Mouse (Mus musculus) gastrocnemius, adult 2 months (tissue): ENCODE measurements around the gene Anxa11. TPM values are rescaled to one million over a fixed set of nuclear protein-coding genes. Genes with fewer than 3 reads are reported as not detected.

Source experiments
- DNase-seq: peaks from one replicate; pipeline ENCODE4 v3.0.0; 2022
- H3K27ac ChIP-seq: fragments of 200-600 bp; 2 replicates; pipeline ENCODE4 v1.8.1; 2022; ENCODE audit warnings: mild to moderate bottlenecking
- H3K4me3 ChIP-seq: fragments of 200-600 bp; 2 replicates; pipeline ENCODE4 v1.8.1; 2022; ENCODE audit warnings: mild to moderate bottlenecking, moderate library complexity
- CTCF ChIP-seq: fragments of 200-600 bp; IDR thresholded peaks from 2 replicates; pipeline ENCODE4 v1.8.1; 2022; ENCODE audit warnings: antibody characterized with exemption, mild to moderate bottlenecking, moderate library complexity
- intact Hi-C: fragments of 180-260 bp; cut with DNase I; formaldehyde crosslinking; loops from one replicate; pipeline ENCODE4 v1.15.1; 2025
- total RNA-seq, 2 experiments: library from RNA; stranded (reverse); gene quantifications; 2 replicates each; pipeline ENCODE4 v1.2.3; 2021

Anxa11 gene
- total RNA-seq, 2 experiments from 2014 or later = 97.4 to 99.1 TPM

DNA sequence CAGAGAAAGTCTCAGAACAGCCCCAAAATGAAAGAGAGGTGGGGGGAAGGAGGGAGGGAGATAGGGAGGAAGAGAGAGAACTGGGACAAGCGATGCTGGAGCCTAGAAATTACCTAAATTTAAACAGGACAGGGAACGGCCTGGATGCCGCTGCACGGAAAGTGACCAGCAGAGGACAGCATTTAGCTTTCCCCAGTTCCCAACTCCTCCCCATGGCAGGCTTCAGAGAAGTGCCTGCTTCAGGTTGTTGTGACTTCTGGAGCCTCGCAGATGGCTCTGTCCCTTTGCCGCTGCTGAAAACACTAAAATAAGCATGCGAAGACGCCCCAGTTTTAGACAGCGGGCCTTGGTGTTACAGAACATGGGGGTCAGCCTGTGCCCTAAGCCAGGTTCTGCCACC lies 25.5 kb upstream of the Anxa11 start:
- Histone ChIP-seq H3K4me3 (no peak overlapping the region; the same call in 1 of the 2 replicates), H3K27ac (no peak overlapping the region)
- intact Hi-C loops = loop anchor here (2.0 kb wide), 1 partner anchor 16 kb away; no protein-coding TSS in a partner anchor
- peak; percentile 77 for DNase-seq
- TF ChIP-seq CTCF = peak; percentile 94

DNA sequence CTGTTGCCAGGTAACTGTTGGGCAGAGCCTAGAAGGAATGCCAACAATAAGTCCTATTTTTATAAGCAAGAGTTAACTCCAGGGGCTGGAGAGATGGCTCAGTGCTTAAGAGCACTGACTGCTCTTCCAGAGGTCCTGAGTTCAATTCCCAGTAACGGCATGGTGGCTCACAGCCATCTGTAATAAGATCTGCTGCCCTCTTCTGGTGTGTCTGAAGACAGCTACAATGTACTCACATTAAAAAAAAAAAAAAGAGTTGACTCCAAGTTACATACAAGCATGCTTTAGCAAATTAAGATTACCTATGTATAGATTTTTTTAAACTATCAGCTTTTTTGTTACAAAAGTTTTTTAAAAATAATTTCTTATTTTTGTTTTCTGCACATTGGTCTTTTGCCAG lies 19.4 kb upstream of the Anxa11 start:
- no peak overlapping the region for H3K4me3 ChIP-seq
- H3K27ac ChIP-seq = no peak overlapping the region
- no peak for DNase-seq
- TF ChIP-seq CTCF = no peak
- intact Hi-C loops = no loop called here

DNA sequence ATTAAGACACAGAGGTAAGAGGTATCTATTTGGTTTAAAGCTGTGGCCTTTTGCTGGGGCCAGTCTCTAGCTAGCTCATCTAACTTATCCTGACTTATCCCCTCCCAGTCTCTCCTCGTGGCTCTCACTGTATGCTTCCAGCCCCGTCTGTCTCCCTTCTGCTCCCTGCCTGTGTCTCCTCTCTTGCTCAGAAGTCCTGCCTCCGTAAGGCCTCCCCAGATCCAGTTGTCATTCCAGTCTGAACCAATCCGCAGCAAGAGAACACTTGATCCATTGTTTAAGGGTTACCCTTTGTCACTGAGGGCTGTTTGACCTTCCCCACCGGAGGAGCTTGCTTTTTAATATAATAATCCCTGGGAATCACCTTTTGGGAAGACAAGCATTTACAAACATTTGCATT lies 17.0 kb upstream of the Anxa11 start:
- H3K4me3 ChIP-seq = no peak overlapping the region
- no peak overlapping the region for H3K27ac ChIP-seq
- intact Hi-C loops = no loop called here
- DNase-seq = no peak
- TF ChIP-seq CTCF = no peak

DNA sequence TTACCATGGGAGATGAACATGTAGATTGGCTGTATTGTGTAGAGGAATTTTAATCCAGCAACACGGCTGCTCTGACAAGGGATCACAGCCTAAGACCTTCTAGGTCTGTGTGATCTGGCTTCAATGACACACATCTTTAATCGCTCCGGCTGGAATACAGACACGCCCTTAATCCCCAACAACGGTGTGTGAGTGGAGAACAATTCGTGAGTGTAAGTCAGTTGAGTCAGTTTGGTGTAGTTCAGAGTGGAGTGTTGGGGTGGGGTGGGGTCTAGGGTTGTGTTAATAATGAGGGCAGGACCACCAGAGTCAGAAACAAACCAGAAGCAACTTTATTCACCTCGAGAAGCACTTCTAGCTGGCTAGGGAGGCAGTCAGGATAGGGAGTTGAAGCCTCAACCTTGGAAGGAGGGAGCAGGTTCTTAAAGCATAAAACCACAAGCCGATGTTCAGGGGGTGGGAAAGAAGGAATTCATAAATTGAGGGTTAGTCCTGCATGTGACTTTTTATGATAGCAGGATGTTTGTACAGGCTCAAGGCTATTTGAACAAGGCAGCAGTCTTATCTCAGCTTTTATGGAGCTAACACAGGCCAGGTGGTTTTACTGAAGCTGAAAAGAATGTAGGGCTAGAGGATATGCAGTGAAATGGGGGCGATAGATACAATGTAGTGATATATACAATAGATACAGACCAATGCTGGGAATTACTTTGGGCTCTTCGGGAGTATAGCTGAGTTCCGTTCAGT lies 15.9 kb upstream of the Anxa11 start:
- DNase-seq = no peak
- TF ChIP-seq CTCF = no peak
- Histone ChIP-seq H3K4me3 (no peak overlapping the region), H3K27ac (no peak overlapping the region)
- intact Hi-C loops = no loop called here

DNA sequence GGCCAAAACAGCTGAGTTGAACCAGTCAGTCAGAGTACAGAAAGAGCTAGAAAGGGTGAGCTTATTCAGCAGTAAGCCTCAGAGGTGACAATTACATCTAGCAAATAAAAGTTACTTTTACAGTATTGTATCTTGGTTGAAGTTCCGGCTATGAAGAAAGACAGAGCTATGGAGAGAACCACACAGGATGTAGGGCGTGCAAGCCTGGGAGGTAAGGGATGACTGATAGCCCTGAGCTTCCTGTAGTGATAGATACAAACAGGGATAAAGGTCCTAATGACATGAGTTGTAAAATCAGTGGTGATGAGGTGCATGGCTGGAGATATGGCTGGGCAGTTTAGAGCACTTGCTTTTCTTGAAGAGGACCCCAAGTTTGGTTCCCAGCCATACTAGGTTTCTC lies 15.1 kb upstream of the Anxa11 start:
- DNase-seq = no peak
- Histone ChIP-seq H3K27ac (no peak overlapping the region), H3K4me3 (no peak overlapping the region)
- TF ChIP-seq CTCF = no peak
- intact Hi-C loops = no loop called here

DNA sequence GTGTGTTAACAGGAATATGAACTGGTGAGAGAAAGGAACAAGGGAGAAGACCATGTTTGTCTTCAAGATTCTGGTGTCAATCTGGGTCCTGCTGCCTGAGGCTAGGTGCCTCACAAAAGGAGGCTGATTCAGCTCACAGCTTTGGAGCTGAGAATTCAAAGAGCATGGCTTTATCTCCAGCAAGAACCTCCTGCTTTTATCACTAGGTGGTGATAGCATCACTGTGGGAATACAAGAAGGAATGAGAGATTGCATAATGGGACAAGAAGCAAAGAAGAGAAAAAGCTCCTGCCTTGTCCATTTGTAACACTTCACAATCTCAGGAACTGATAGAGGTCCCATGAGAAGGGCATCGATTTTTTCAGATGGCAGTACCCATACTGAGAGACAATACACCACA lies 10.6 kb upstream of the Anxa11 start:
- intact Hi-C loops = no loop called here
- no peak for DNase-seq
- TF ChIP-seq CTCF = no peak; the same call in 1 of the 2 replicates
- Histone ChIP-seq H3K4me3 (no peak overlapping the region), H3K27ac (no peak overlapping the region)

DNA sequence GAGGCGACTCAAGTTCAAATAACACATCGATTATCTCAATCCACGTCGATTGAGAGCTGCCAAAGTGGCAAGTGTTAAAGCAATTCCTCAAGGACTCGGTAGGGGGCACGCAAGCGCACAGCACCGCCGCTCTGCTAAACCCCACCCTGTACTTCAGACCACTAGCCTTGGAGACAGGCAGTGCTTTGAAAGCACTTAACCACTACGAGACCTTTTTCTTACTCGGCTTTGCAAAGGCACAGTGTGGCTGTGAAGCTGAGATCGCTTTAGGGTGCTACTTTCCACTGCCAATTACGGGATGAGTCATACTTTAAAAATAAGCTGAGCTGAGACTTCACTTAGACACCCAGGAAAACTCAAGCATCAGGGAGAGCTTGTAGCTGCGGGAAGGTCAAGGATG lies 9.7 kb upstream of the Anxa11 start:
- peak; percentile 76 for DNase-seq
- peak overlapping the region; percentile 52 for H3K4me3 ChIP-seq
- peak overlapping the region; percentile 79 for H3K27ac ChIP-seq
- peak; percentile 90 for TF ChIP-seq CTCF
- intact Hi-C loops = loop anchor here (2.0 kb wide), 1 partner anchor 16 kb away; no protein-coding TSS in a partner anchor

DNA sequence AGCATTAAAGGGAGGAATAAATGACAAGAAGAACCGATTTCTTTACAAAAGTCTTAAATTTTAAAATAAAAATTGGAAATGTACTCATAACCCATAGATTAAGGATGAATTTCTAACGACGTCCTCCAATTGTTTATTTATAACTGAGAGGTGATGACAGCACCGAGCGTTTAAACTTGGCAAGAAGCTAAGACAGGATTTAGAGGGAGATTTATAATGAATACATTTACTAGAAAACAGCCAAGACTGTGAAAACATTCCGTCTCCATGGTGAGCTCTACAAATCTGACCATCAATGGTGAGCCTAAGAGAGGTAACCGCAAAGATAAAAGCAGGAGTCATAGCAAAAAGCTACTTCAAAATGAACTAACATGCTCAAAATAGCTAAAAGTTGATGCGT lies 3.5 kb upstream of the Anxa11 start:
- TF ChIP-seq CTCF = no peak
- intact Hi-C loops = no loop called here
- H3K27ac ChIP-seq = no peak overlapping the region
- no peak overlapping the region for H3K4me3 ChIP-seq
- no peak for DNase-seq

DNA sequence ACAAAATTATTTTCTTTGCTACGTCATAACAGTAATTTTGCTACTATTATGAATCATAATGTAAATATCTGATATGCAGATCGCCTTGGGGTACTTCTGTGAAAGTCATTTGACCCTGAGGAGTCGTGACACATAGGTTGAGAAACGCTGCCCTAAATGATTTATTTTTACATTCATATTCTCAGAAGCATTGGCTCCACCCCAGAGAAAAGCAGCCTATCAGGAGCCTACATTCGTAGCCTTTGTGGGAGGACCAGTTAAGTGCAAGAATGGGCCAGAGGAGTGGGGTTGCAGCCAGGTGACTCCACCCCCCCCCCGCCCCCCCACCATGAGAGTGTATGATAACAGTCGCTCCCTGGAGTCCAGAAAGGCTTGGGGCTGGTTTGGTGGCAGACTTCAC lies 2.2 kb upstream of the Anxa11 start:
- TF ChIP-seq CTCF = no peak
- intact Hi-C loops = no loop called here
- no peak for DNase-seq
- H3K4me3 ChIP-seq = no peak overlapping the region
- H3K27ac ChIP-seq = no peak overlapping the region

DNA sequence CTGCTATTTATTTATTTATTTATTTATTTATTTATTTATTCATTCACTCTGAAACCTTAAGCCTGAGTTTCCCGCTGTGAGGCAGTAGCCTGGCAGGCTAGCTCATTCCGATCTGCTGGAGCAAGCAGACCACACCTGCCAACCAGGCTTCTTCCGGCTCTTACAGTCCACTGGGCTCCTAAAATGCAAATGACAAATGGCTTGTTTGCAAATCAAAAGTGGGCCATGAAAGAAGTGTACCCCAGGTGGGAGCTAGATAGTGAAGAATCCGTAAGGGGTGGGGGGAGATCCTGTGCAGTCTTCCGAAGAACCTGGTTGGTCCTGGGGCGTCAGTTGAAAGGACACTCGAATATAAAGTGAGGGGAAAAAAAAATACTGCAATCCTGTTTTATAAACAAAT lies 995 bp upstream of the Anxa11 start:
- no peak for TF ChIP-seq CTCF
- DNase-seq = no peak
- no peak overlapping the region for H3K4me3 ChIP-seq
- no peak overlapping the region for H3K27ac ChIP-seq
- intact Hi-C loops = no loop called here

DNA sequence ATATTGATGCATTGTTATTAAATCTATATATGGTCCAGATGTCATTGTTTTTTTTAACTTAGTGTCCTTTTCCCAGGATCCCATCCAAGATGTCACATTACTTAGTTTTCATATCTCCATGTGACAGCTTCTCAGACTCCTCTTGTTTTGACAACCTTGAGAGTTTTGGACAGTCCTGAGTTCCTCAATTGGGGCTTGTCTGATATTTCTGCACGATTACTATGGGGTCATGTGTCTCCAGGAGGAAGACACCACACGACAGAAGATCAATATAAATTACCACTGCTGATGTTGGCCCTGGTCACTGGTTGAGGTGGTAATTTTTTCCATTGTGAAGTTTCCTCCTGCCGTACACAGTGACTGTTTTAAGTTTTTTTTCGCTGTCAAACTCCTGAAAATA lies 377 bp upstream of the Anxa11 start:
- H3K4me3 ChIP-seq = peak overlapping the region; percentile 80
- H3K27ac ChIP-seq = peak overlapping the region; percentile 100
- intact Hi-C loops = no loop called here
- no peak for TF ChIP-seq CTCF
- no peak for DNase-seq

DNA sequence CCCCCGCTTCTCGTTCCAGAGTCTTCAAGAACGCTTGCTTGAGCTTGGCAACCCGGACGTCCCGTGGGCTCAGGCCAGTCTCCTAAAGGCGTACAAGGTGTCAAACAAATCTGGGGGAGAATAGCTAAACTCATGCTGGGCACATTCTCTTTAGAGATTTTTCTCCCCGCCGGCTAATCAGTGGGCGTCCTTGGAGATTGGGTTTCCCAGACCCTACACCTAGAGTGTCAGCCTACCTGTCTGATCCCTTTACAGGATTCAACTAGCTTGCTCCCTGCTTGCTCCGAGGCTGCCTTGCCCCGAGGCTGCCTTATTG lies 690 bp downstream of the Anxa11 start:
- TF ChIP-seq CTCF = no peak
- no peak for DNase-seq
- intact Hi-C loops = no loop called here
- H3K27ac ChIP-seq = peak overlapping the region; percentile 100
- H3K4me3 ChIP-seq = peak overlapping the region; percentile 80

DNA sequence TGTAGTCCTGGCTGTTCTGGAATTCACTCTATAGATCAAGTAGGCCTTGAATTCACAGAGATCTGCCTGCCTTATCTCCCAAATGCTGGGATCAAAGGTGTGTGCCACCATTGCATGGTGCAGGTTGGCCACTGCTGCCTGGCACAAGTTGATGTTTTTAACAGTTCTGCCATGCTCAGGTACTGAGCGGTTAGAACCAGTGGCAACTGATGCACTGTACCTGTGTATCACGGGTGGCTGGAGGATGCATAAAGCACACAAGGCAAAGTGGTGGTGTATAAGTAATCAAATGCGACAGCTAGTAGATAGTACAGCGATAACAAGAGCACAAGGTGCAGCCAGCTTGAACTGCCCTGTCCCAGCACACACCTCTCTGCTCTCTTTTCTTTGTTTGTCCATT lies 2.4 kb downstream of the Anxa11 start:
- no peak for TF ChIP-seq CTCF
- 0 out of 2 replicates have a peak overlapping the region, but pooled peaks have one; percentile 1 for H3K4me3 ChIP-seq
- H3K27ac ChIP-seq = peak overlapping the region; percentile 51
- intact Hi-C loops = no loop called here
- no peak for DNase-seq

DNA sequence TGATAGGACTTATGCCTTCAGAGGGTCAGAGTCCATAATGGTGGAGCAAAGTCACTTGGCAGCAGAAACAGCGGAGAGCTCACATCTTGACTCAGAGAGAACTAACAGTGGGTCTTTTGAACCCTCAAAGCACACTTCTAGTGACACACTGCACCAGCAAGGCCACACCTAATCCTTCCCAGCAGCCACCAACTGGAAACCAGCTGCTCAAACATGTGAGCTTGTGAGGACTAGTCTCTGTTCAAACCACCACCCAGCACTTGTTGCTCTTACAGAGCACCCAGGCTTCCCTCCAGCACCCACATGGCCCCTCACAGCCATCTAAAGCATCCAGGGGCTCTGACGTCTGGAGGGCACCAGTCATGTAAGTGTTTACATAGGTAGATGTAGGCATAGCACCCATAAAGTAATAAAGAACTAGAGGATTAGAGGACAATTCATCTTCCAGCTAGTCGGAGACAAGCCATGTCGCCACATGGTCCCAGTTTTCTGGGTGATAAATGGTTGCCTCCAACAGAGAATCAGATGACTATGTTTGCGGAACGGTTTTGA lies 4.0 kb downstream of the Anxa11 start:
- TF ChIP-seq CTCF = no peak
- Histone ChIP-seq H3K27ac (peak overlapping the region; percentile 81), H3K4me3 (no peak overlapping the region)
- intact Hi-C loops = no loop called here
- DNase-seq = no peak
